Mouse (Mus musculus) skeletal muscle tissue, adult 2 months (tissue): ENCODE measurements around the gene Mrps24.

ENCODE experiments used
- DNase-seq: peaks from one replicate; pipeline ENCODE4 v3.0.0-alpha.2; 2012; ENCODE audit warnings: low read depth, low spot score

Mrps24 gene

GRCm38 (mm10) chr11:5706874-5707529 lies 8.5 kb downstream of the Mrps24 start:
- DNase-seq: no peak

- no peak for DNase-seq
Measured at GRCm38 (mm10) chr11:5705972-5706371, 9.5 kb downstream of the Mrps24 start.

GRCm38 (mm10) chr11:5703341-5703740 lies 12.1 kb downstream of the Mrps24 start:
- DNase-seq: no peak

- DNase-seq: no peak
Measured at GRCm38 (mm10) chr11:5702957-5703332, 12.5 kb downstream of the Mrps24 start.

- no peak for DNase-seq
Measured at GRCm38 (mm10) chr11:5702271-5702956, 13.1 kb downstream of the Mrps24 start.

- no peak for DNase-seq
Measured at GRCm38 (mm10) chr11:5701821-5702220, 13.7 kb downstream of the Mrps24 start.

- no peak for DNase-seq
Measured at GRCm38 (mm10) chr11:5701300-5701699, 14.2 kb downstream of the Mrps24 start.

- DNase-seq: no peak
Measured at GRCm38 (mm10) chr11:5700808-5701207, 14.7 kb downstream of the Mrps24 start.

GRCm38 (mm10) chr11:5691775-5692174 lies 23.7 kb downstream of the Mrps24 start:
- no peak for DNase-seq

GRCm38 (mm10) chr11:5684283-5684682 lies 31.2 kb downstream of the Mrps24 start:
- no peak for DNase-seq

- no peak for DNase-seq
Measured at GRCm38 (mm10) chr11:5682541-5682940, 32.9 kb downstream of the Mrps24 start.
